Mouse (Mus musculus): Measurements from ENCODE around the gene Krtap24-1. TPM values are rescaled to one million over a fixed set of nuclear protein-coding genes. Genes with fewer than 3 reads are reported as not detected.

Krtap24-1 gene
- not detected for polyA plus RNA-seq (2015; fragmentation: Illumina TruSeq; extraction: RNeasy Lipid Tissue Mini Kit (QIAGEN cat#74804); ENCODE audit: insufficient read depth, low read depth, low replicate concordance)

DNA sequence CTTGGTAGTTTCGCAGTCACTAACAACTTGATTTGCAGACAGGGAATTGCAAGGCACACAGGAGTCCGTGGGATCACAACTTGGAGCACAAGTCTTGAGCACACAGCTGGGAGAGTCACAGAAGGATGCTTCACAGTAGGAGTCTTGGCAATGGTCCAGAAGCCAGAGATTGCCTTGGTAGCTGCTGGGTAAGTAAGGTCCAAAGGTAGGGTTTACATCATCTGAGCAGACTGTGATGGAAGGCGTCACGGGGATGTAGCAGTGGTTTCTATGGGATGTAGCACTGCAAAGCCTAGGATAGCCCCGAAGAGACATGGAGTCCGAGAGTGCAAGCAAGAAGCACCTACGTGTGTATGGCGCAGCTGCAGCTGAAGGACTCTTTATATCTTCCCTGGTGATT, at the start of gene Krtap24-1:
Gene Krtap24-1, minus strand, starts transcription at position 358 of the 400 bp plus-strand sequence.

GRCm38 (mm10) chr16:88647358-88647846, 35.3 kb upstream of the Krtap24-1 start, which contains the start of gene Krtap26-1:
Gene Krtap26-1 (minus strand): TSS chr16:88647796.

GRCm38 (mm10) chr16:88627566-88627965, 15.5 kb upstream of the Krtap24-1 start, which contains the start of gene 2310079G19Rik:
Gene 2310079G19Rik (minus strand): TSS chr16:88627666.

GRCm38 (mm10) chr16:88563045-88563913, 48.8 kb downstream of the Krtap24-1 start, which contains the start of gene Cldn8:
Gene Cldn8 (minus strand): TSS chr16:88563183.

Other genes with a start within 250 kb of the Krtap24-1 start
- not detected for gene Cldn17, start 105.3 kb downstream of the Krtap24-1 start, polyA plus RNA-seq (2015; fragmentation: Illumina TruSeq; extraction: RNeasy Lipid Tissue Mini Kit (QIAGEN cat#74804); ENCODE audit: insufficient read depth, low read depth, low replicate concordance)
- gene Cldn8, start 49.1 kb downstream of the Krtap24-1 start, polyA plus RNA-seq (2015; fragmentation: Illumina TruSeq; extraction: RNeasy Lipid Tissue Mini Kit (QIAGEN cat#74804); ENCODE audit: insufficient read depth, low read depth, low replicate concordance): 2.2 TPM
- gene 2310079G19Rik, start 15.4 kb upstream of the Krtap24-1 start, polyA plus RNA-seq (2015; fragmentation: Illumina TruSeq; extraction: RNeasy Lipid Tissue Mini Kit (QIAGEN cat#74804); ENCODE audit: insufficient read depth, low read depth, low replicate concordance): not detected
- gene Krtap26-1, start 35.5 kb upstream of the Krtap24-1 start, polyA plus RNA-seq (2015; fragmentation: Illumina TruSeq; extraction: RNeasy Lipid Tissue Mini Kit (QIAGEN cat#74804); ENCODE audit: insufficient read depth, low read depth, low replicate concordance): not detected
- not detected for gene Krtap27-1, start 59.4 kb upstream of the Krtap24-1 start, polyA plus RNA-seq (2015; fragmentation: Illumina TruSeq; extraction: RNeasy Lipid Tissue Mini Kit (QIAGEN cat#74804); ENCODE audit: insufficient read depth, low read depth, low replicate concordance)
- gene 2310061N02Rik, start 95.7 kb upstream of the Krtap24-1 start, polyA plus RNA-seq (2015; fragmentation: Illumina TruSeq; extraction: RNeasy Lipid Tissue Mini Kit (QIAGEN cat#74804); ENCODE audit: insufficient read depth, low read depth, low replicate concordance): not detected
- not detected for gene Krtap13-1, start 116.6 kb upstream of the Krtap24-1 start, polyA plus RNA-seq (2015; fragmentation: Illumina TruSeq; extraction: RNeasy Lipid Tissue Mini Kit (QIAGEN cat#74804); ENCODE audit: insufficient read depth, low read depth, low replicate concordance)
- gene Krtap13, start 139.4 kb upstream of the Krtap24-1 start, polyA plus RNA-seq (2015; fragmentation: Illumina TruSeq; extraction: RNeasy Lipid Tissue Mini Kit (QIAGEN cat#74804); ENCODE audit: insufficient read depth, low read depth, low replicate concordance): not detected
- not detected for gene 2310034C09Rik, start 146.6 kb upstream of the Krtap24-1 start, polyA plus RNA-seq (2015; fragmentation: Illumina TruSeq; extraction: RNeasy Lipid Tissue Mini Kit (QIAGEN cat#74804); ENCODE audit: insufficient read depth, low read depth, low replicate concordance)
- not detected for gene 2310057N15Rik, start 161.9 kb upstream of the Krtap24-1 start, polyA plus RNA-seq (2015; fragmentation: Illumina TruSeq; extraction: RNeasy Lipid Tissue Mini Kit (QIAGEN cat#74804); ENCODE audit: insufficient read depth, low read depth, low replicate concordance)
- not detected for gene Gm5965, start 165.6 kb upstream of the Krtap24-1 start, polyA plus RNA-seq (2015; fragmentation: Illumina TruSeq; extraction: RNeasy Lipid Tissue Mini Kit (QIAGEN cat#74804); ENCODE audit: insufficient read depth, low read depth, low replicate concordance)
- gene Gm20741, start 199.9 kb upstream of the Krtap24-1 start, polyA plus RNA-seq (2015; fragmentation: Illumina TruSeq; extraction: RNeasy Lipid Tissue Mini Kit (QIAGEN cat#74804); ENCODE audit: insufficient read depth, low read depth, low replicate concordance): not detected
- gene Krtap15, start 207.9 kb upstream of the Krtap24-1 start, polyA plus RNA-seq (2015; fragmentation: Illumina TruSeq; extraction: RNeasy Lipid Tissue Mini Kit (QIAGEN cat#74804); ENCODE audit: insufficient read depth, low read depth, low replicate concordance): not detected
- not detected for gene Krtap14, start 213.9 kb upstream of the Krtap24-1 start, polyA plus RNA-seq (2015; fragmentation: Illumina TruSeq; extraction: RNeasy Lipid Tissue Mini Kit (QIAGEN cat#74804); ENCODE audit: insufficient read depth, low read depth, low replicate concordance)